Mouse (Mus musculus): ENCODE measurements around the gene Dbh. TPM values are rescaled to one million over a fixed set of nuclear protein-coding genes. Genes with fewer than 3 reads are reported as not detected.

The Dbh gene
- polyA plus RNA-seq, 2 experiments from 2014 or later = not detected

GRCm38 (mm10) chr2:27166074-27166473 is 1.0 kb downstream of the Dbh start:
- no peak for ATAC-seq

- no peak for ATAC-seq
Measured at GRCm38 (mm10) chr2:27166999-27167398, 2.0 kb downstream of the Dbh start.

- ATAC-seq = no peak
Measured at GRCm38 (mm10) chr2:27174242-27174641, 9.2 kb downstream of the Dbh start.

- ATAC-seq = no peak
Measured at GRCm38 (mm10) chr2:27175696-27176267, 10.7 kb downstream of the Dbh start.

GRCm38 (mm10) chr2:27179101-27179500 is 14.1 kb downstream of the Dbh start:
- ATAC-seq = no peak

GRCm38 (mm10) chr2:27181907-27182306 is 16.9 kb downstream of the Dbh start:
- no peak for ATAC-seq

- ATAC-seq = no peak
Measured at GRCm38 (mm10) chr2:27183734-27184133, 18.7 kb downstream of the Dbh start.

GRCm38 (mm10) chr2:27187531-27187930 is 22.5 kb downstream of the Dbh start:
- peak; percentile 96 for ATAC-seq

- ATAC-seq = no peak
Measured at GRCm38 (mm10) chr2:27189994-27190393, 25.0 kb downstream of the Dbh start.

GRCm38 (mm10) chr2:27198551-27199246 is 33.7 kb downstream of the Dbh start:
- peak; percentile 87 for ATAC-seq

- no peak for ATAC-seq
Measured at GRCm38 (mm10) chr2:27200586-27200985, 35.6 kb downstream of the Dbh start.

GRCm38 (mm10) chr2:27205666-27206065 is 40.6 kb downstream of the Dbh start:
- ATAC-seq = no peak

GRCm38 (mm10) chr2:27206128-27206797 is 41.2 kb downstream of the Dbh start:
- no peak for ATAC-seq

- ATAC-seq = no peak
Measured at GRCm38 (mm10) chr2:27207126-27207525, 42.1 kb downstream of the Dbh start.

- ATAC-seq = peak; percentile 29
Measured at GRCm38 (mm10) chr2:27209370-27209769, 44.3 kb downstream of the Dbh start.

GRCm38 (mm10) chr2:27209816-27210215 is 44.8 kb downstream of the Dbh start:
- peak; percentile 92 for ATAC-seq

GRCm38 (mm10) chr2:27210255-27210654 is 45.2 kb downstream of the Dbh start:
- peak; percentile 14 for ATAC-seq

GRCm38 (mm10) chr2:27210676-27211210 is 45.7 kb downstream of the Dbh start:
- ATAC-seq = no peak

GRCm38 (mm10) chr2:27211966-27212893 is 47.2 kb downstream of the Dbh start:
- ATAC-seq = no peak

- ATAC-seq = no peak
Measured at GRCm38 (mm10) chr2:27215537-27215936, 50.5 kb downstream of the Dbh start.

GRCm38 (mm10) chr2:27218121-27218544 is 53.1 kb downstream of the Dbh start:
- no peak for ATAC-seq

- ATAC-seq = no peak
Measured at GRCm38 (mm10) chr2:27218569-27218968, 53.5 kb downstream of the Dbh start.

All from CD4-positive, CD25-positive, alpha-beta regulatory T cell, adult 4 months (primary cell).